Mouse (Mus musculus) liver, adult 2 months (tissue): ENCODE results near the gene Porcn.

Experiments used
- CTCF ChIP-seq: fragments of 200-500 bp; IDR thresholded peaks from 2 replicates; pipeline ENCODE4 v1.5.1; 2011; ENCODE audit warnings: low read depth, low read length, control low read depth
- POLR2A ChIP-seq: fragments of 200-500 bp; IDR thresholded peaks from 2 replicates; pipeline ENCODE4 v1.6.1; 2011; ENCODE audit warnings: low read length, control low read depth; ENCODE audit not compliant: insufficient read depth; ENCODE audit errors: extremely low read depth

DNA sequence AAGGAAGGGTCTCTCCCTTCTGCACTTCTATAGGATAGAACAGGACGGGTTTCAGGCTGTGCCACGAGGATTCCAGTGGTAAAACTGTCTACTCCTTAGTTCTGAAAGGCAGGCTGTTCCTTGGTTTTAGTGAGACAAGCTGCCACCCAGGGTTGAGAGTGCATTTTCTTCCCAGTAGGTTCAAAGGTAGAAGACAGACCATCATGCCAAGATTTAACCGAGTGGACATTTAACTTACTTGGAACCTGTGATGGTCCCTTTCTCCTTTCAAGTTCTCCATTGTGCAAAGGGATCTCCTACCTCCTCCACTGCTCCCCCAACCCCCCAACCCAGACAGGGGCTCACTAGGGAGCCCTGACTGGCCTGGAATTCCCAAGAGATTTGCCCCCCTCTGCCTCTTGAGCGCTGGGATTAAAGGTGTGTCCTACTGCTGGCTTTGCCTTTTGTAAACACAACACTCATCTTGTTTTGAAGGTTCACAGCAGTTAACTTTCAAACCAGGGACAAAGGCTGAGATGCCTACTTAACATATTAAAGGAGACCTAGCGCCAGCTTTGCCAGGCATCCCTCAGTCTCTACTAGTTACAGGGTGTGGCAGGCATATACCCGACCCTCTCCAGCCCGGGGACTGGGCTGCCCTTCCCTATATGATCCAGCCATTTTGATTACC, 23.3 kb downstream of the Porcn start:
- TF ChIP-seq CTCF (no peak), POLR2A (no peak)
